Mouse (Mus musculus) myocyte (in vitro differentiated cells): ENCODE measurements around the gene Tm9sf3. TPM values are rescaled to one million over a fixed set of nuclear protein-coding genes. Genes with fewer than 3 reads are reported as not detected.
A peak's percentile ranks its signal among the peaks of the same experiment; 100 is the strongest.

Experiments used
- H3K27me3 ChIP-seq: one replicate; pipeline ENCODE4 v1.6.1; 2011; ENCODE audit not compliant: control insufficient read depth, insufficient read depth, insufficient read length
- H3K36me3 ChIP-seq: one replicate; pipeline ENCODE4 v1.6.1; 2011; ENCODE audit not compliant: control insufficient read depth, insufficient read depth
- H3K4me2 ChIP-seq: one replicate; pipeline ENCODE4 v1.6.1; 2011; ENCODE audit warnings: low read depth, control low read depth
- H3K4me3 ChIP-seq: one replicate; pipeline ENCODE4 v1.5.1; 2011; ENCODE audit warnings: mild to moderate bottlenecking, control low read depth, moderate library complexity
- H3K79me2 ChIP-seq: one replicate; pipeline ENCODE4 v1.6.1; 2011; ENCODE audit not compliant: control insufficient read depth, insufficient read depth
- H3ac ChIP-seq: one replicate; pipeline ENCODE4 v1.6.1; 2011; ENCODE audit not compliant: control insufficient read depth, insufficient read length
- CEBPB ChIP-seq: IDR thresholded peaks from 2 replicates; pipeline ENCODE4 v1.6.1; 2011; ENCODE audit warnings: mild to moderate bottlenecking, moderate library complexity; ENCODE audit not compliant: poor library complexity, insufficient read depth, severe bottlenecking
- E2F4 ChIP-seq: IDR thresholded peaks from one replicate; pipeline ENCODE4 v1.6.1; 2011; ENCODE audit warnings: mild to moderate bottlenecking, control low read depth, moderate library complexity; ENCODE audit not compliant: insufficient read depth
- MAX ChIP-seq: IDR thresholded peaks from one replicate; pipeline ENCODE4 v1.6.1; 2011; ENCODE audit warnings: low read depth, mild to moderate bottlenecking, control low read depth
- MYOD1 ChIP-seq, 3 experiments: IDR thresholded peaks; one replicate each; pipeline ENCODE4 v1.6.1; 2011; ENCODE audit warnings: control low read depth in 2 of 3, low read depth in 2 of 3, mild to moderate bottlenecking in 2 of 3, moderate library complexity in 1 of 3; ENCODE audit not compliant: insufficient read length in 2 of 3, control insufficient read depth in 1 of 3
- MYOG ChIP-seq, 3 experiments: IDR thresholded peaks; one replicate each; pipeline ENCODE4 v1.6.1; 2011; ENCODE audit warnings: control low read depth in 2 of 3, low read depth in 2 of 3, mild to moderate bottlenecking in 2 of 3; ENCODE audit not compliant: insufficient read length in 2 of 3, control insufficient read depth in 1 of 3, insufficient read depth in 1 of 3
- POLR2A ChIP-seq: IDR thresholded peaks from one replicate; pipeline ENCODE4 v1.6.1; 2011; ENCODE audit warnings: low read depth, mild to moderate bottlenecking, control low read depth, moderate library complexity; ENCODE audit not compliant: insufficient read length
- POLR2AphosphoS2 ChIP-seq: IDR thresholded peaks from one replicate; pipeline ENCODE4 v1.6.1; 2011; ENCODE audit warnings: low read depth, control low read depth; ENCODE audit not compliant: insufficient read length
- REST ChIP-seq: IDR thresholded peaks from one replicate; pipeline ENCODE4 v1.6.1; 2011; ENCODE audit warnings: mild to moderate bottlenecking, control low read depth, moderate library complexity; ENCODE audit not compliant: insufficient read depth, insufficient read length
- SRF ChIP-seq: IDR thresholded peaks from one replicate; pipeline ENCODE4 v1.6.1; 2011; ENCODE audit warnings: low read depth; ENCODE audit not compliant: control insufficient read depth, insufficient read length
- TCF12 ChIP-seq: IDR thresholded peaks from one replicate; pipeline ENCODE4 v1.6.1; 2011; ENCODE audit warnings: mild to moderate bottlenecking, control low read depth; ENCODE audit not compliant: poor library complexity, insufficient read depth, severe bottlenecking
- TCF3 ChIP-seq: IDR thresholded peaks from one replicate; pipeline ENCODE4 v1.6.1; 2011; ENCODE audit warnings: low read depth, control low read depth; ENCODE audit not compliant: insufficient read length
- USF1 ChIP-seq: IDR thresholded peaks from one replicate; pipeline ENCODE4 v1.6.1; 2011; ENCODE audit warnings: low read depth, mild to moderate bottlenecking, control low read depth, moderate library complexity
- polyA plus RNA-seq: library from polyadenylated mRNA; unstranded; fragments of >200 nt; fragmentation: generic; extraction: Trizol; gene quantifications from one replicate; pipeline ENCODE4 v1.2.1, GENCODE M21; 2012; ENCODE audit warnings: missing spikeins

Tm9sf3 gene
- polyA plus RNA-seq, 1 experiment = 45.5 TPM

DNA sequence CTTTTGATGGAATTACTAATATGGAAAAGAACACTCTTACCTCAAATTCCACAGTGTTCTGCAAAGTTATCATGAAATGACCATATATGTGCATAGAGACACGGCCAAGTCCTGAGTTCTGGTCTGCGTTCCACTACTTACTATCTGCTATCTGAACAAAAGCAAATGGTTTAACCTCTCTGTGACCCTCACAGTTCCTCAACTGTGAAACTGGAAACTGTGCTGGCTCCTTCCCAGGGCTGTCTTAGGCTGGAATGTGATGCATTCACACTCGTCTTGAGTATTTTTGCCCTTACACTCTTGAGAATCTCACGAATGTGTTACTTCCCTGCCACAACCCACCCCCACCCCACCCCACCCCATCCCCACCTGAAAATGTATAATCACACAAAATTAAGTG is 14.8 kb downstream of the Tm9sf3 start:
- H3ac ChIP-seq = no peak overlapping the region
- H3K27me3 ChIP-seq = no peaks in the 10 kb centered on the region
- peaks cover 43% of the 10 kb centered on the region for H3K79me2 ChIP-seq
- TF ChIP-seq POLR2A (no peak), SRF (peak; percentile 49), TCF3 (no peak), MAX (no peak)
- no peak overlapping the region for H3K4me3 ChIP-seq
- peaks cover 24% of the 10 kb centered on the region for H3K36me3 ChIP-seq
- H3K4me2 ChIP-seq = no peak overlapping the region

GRCm38 (mm10) chr19:41248271-41248670 is 15.5 kb downstream of the Tm9sf3 start:
- Histone ChIP-seq H3K27me3 (no peaks in the 10 kb centered on the region), H3ac (no peak overlapping the region), H3K4me3 (no peak overlapping the region), H3K36me3 (peaks cover 28% of the 10 kb centered on the region), H3K79me2 (peaks cover 36% of the 10 kb centered on the region), H3K4me2 (no peak overlapping the region)
- TF ChIP-seq MAX (no peak), MYOD1 (IDR thresholded peaks at IDR 0.05; ENCODE audit: control insufficient read depth in 1 of 3, insufficient read length in 2 of 3, low read depth in 2 of 3) (no peak), USF1 (no peak), E2F4 (no peak), TCF3 (no peak), POLR2A (no peak), CEBPB (no peak), SRF (no peak), REST (no peak), TCF12 (no peak), POLR2AphosphoS2 (no peak)

GRCm38 (mm10) chr19:41246271-41246670 is 17.5 kb downstream of the Tm9sf3 start:
- Histone ChIP-seq H3K36me3 (peaks cover 42% of the 10 kb centered on the region), H3K27me3 (no peaks in the 10 kb centered on the region), H3K4me2 (no peak overlapping the region), H3K79me2 (peaks cover 20% of the 10 kb centered on the region), H3K4me3 (no peak overlapping the region), H3ac (no peak overlapping the region)
- TF ChIP-seq USF1 = no peak
- TF ChIP-seq E2F4 = no peak
- no peak for TF ChIP-seq REST
- no peak for TF ChIP-seq POLR2A
- TF ChIP-seq MYOD1 (IDR thresholded peaks at IDR 0.05; ENCODE audit: control insufficient read depth in 1 of 3, insufficient read length in 2 of 3, low read depth in 2 of 3) = no peak
- no peak for TF ChIP-seq MYOG (IDR thresholded peaks at IDR 0.05; ENCODE audit: control insufficient read depth in 1 of 3, insufficient read depth in 1 of 3, insufficient read length in 2 of 3, low read depth in 2 of 3)
- no peak for TF ChIP-seq POLR2AphosphoS2
- no peak for TF ChIP-seq MAX
- no peak for TF ChIP-seq CEBPB
- no peak for TF ChIP-seq TCF12
- no peak for TF ChIP-seq SRF
- no peak for TF ChIP-seq TCF3

- Histone ChIP-seq H3ac (no peak overlapping the region), H3K36me3 (peaks cover 51% of the 10 kb centered on the region), H3K79me2 (peaks cover 3% of the 10 kb centered on the region), H3K4me3 (no peak overlapping the region), H3K27me3 (no peaks in the 10 kb centered on the region), H3K4me2 (no peak overlapping the region)
- no peak for TF ChIP-seq CEBPB
- TF ChIP-seq POLR2AphosphoS2 = no peak
- TF ChIP-seq MYOD1 (IDR thresholded peaks at IDR 0.05; ENCODE audit: control insufficient read depth in 1 of 3, insufficient read length in 2 of 3, low read depth in 2 of 3) = no peak
- no peak for TF ChIP-seq MAX
- no peak for TF ChIP-seq TCF12
- TF ChIP-seq E2F4 = no peak
- TF ChIP-seq POLR2A = no peak
- no peak for TF ChIP-seq TCF3
- TF ChIP-seq SRF = no peak
- TF ChIP-seq USF1 = no peak
- TF ChIP-seq REST = no peak
These were observed 19.2 kb downstream of the Tm9sf3 start for GRCm38 (mm10) chr19:41244581-41244980.

GRCm38 (mm10) chr19:41241997-41242396 is 21.8 kb downstream of the Tm9sf3 start:
- no peak for TF ChIP-seq SRF
- no peak for TF ChIP-seq MYOD1 (IDR thresholded peaks at IDR 0.05; ENCODE audit: control insufficient read depth in 1 of 3, insufficient read length in 2 of 3, low read depth in 2 of 3)
- no peak for TF ChIP-seq E2F4
- TF ChIP-seq TCF12 = no peak
- TF ChIP-seq REST = no peak
- TF ChIP-seq CEBPB = no peak
- TF ChIP-seq MAX = no peak
- TF ChIP-seq TCF3 = no peak
- TF ChIP-seq MYOG (IDR thresholded peaks at IDR 0.05; ENCODE audit: control insufficient read depth in 1 of 3, insufficient read depth in 1 of 3, insufficient read length in 2 of 3, low read depth in 2 of 3) = no peak
- TF ChIP-seq POLR2A = no peak
- TF ChIP-seq POLR2AphosphoS2 = no peak
- H3K27me3 ChIP-seq = no peaks in the 10 kb centered on the region
- no peak overlapping the region for H3K4me2 ChIP-seq
- peaks cover 60% of the 10 kb centered on the region for H3K36me3 ChIP-seq
- H3K79me2 ChIP-seq = no peaks in the 10 kb centered on the region
- no peak overlapping the region for H3ac ChIP-seq
- H3K4me3 ChIP-seq = no peak overlapping the region
